Comparison of ENCODE assay signal across 13 mouse cellular contexts in genomic region chr7:133177179-133177575, GRCm38 (mm10). TPM values are rescaled to one million over a fixed set of nuclear protein-coding genes. Genes with fewer than 3 reads are reported as not detected.
DNase-seq lines count a peak whose midpoint lies in the region; ATAC-seq and TF ChIP-seq lines count a peak whose summit lies in the region.
"Had no signal": no experiment of that assay in that cellular context is flagged by ENCODE, and none has a peak within 500 bp of the region (broad histone marks: within the 10 kb centered on the region; RNA-seq: fewer than 3 reads in every experiment).

No protein-coding gene starts in this region.

- no peaks in the 10 kb centered on the region for H3K27me3 ChIP-seq in heart, embryonic 14.5 days (ENCODE audit: control insufficient read depth, insufficient read depth, low read length)
- no peaks in the 10 kb centered on the region for H3K27me3 ChIP-seq in lung, embryonic 14.5 days (ENCODE audit: insufficient read depth, low read length)
- no peaks in the 10 kb centered on the region for H3K27me3 ChIP-seq in heart, embryonic 16.5 days (ENCODE audit: control insufficient read depth, insufficient read depth, low read length)

- H3K27ac ChIP-seq in heart, embryonic 14.5 days (replicated peaks in 1 of 2; ENCODE audit: control insufficient read depth in 1 of 2, insufficient read depth in 1 of 2, low read depth in 2 of 2, low read length in 2 of 2), result peak overlapping the region; percentile 50 to 58
- peak overlapping the region; percentile 55; the same call in 1 of the 2 replicates for H3K27ac ChIP-seq in lung, embryonic 14.5 days (ENCODE audit: low read depth)
- H3K27ac ChIP-seq in heart, embryonic 16.5 days (ENCODE audit: low read length), result peak overlapping the region; percentile 52
- no peak overlapping the region for H3K27ac ChIP-seq in layer of hippocampus, adult 2 months
- H3K27ac ChIP-seq: forebrain, embryonic 10.5 days; hindbrain, embryonic 10.5 days; macrophage had no signal

- 53% methylated on average over 4 of the region's 4 CpGs for WGBS in heart, embryonic 14.5 days
- WGBS in lung, embryonic 14.5 days, result 62% methylated on average over 4 of the region's 4 CpGs
- 48% methylated on average over 4 of the region's 4 CpGs for WGBS in lung, adult 2 months
- 51% methylated on average over 4 of the region's 4 CpGs for WGBS in heart, embryonic 16.5 days

- ATAC-seq in heart, embryonic 14.5 days (ENCODE audit: insufficient number of reproducible peaks, insufficient read depth, low FRiP score, low read depth), result no peak
- ATAC-seq in lung, embryonic 14.5 days (ENCODE audit: insufficient read depth), result peak; percentile 47; the same call in 1 of the 2 replicates
- no peak for ATAC-seq in heart, embryonic 16.5 days (replicated peaks; ENCODE audit: extremely low read depth, insufficient read depth, low FRiP score)

- H3K4me2 ChIP-seq in heart, embryonic 14.5 days (ENCODE audit: low read length), result peak overlapping the region; percentile 21; the same call in 1 of the 2 replicates
- peak overlapping the region; percentile 7; the same call in 1 of the 2 replicates for H3K4me2 ChIP-seq in lung, embryonic 14.5 days
- H3K4me2 ChIP-seq in heart, embryonic 16.5 days (ENCODE audit: low read depth, low read length), result peak overlapping the region; percentile 47

- TF ChIP-seq CTCF in lung, embryonic 14.5 days (IDR thresholded peaks at IDR 0.05; ENCODE audit: low read depth), result no peak
- no peak for TF ChIP-seq CTCF in lung, adult 2 months (IDR thresholded peaks at IDR 0.05; ENCODE audit: insufficient read depth, low read length)
- TF ChIP-seq CTCF in layer of hippocampus, adult 2 months (conservative IDR thresholded peaks at IDR 0.05), result no peak

- no peak for DNase-seq in heart, adult 18-20 months
- no peak for DNase-seq in lung, embryonic 14.5 days
- no peak for DNase-seq in lung, adult 2 months
- peak; percentile 37 for DNase-seq in cerebellum, adult 9-11 months
- no peak for DNase-seq in layer of hippocampus, adult 2 months (ENCODE audit: low spot score in 2 of 2)
- DNase-seq: adrenal gland, adult 8-10 months; layer of hippocampus, adult 9-11 months; thymus, adult 2 months had no signal

- peaks cover 6 to 15% of the 10 kb centered on the region in 2 experiments for H3K4me1 ChIP-seq in heart, embryonic 14.5 days (ENCODE audit: control insufficient read depth in 2 of 2, insufficient read depth in 2 of 2, low read length in 2 of 2)
- peaks cover 10% of the 10 kb centered on the region; the same call in 1 of the 2 replicates for H3K4me1 ChIP-seq in lung, embryonic 14.5 days (ENCODE audit: insufficient read depth)
- no peaks in the 10 kb centered on the region for H3K4me1 ChIP-seq in lung, adult 2 months (ENCODE audit: control insufficient read depth, insufficient read depth, low read length)
- peaks cover 15% of the 10 kb centered on the region for H3K4me1 ChIP-seq in heart, embryonic 16.5 days (ENCODE audit: control insufficient read depth, insufficient read depth, low read length)
- H3K4me1 ChIP-seq: forebrain, embryonic 10.5 days; hindbrain, embryonic 10.5 days had no signal

- no peaks in the 10 kb centered on the region for H3K9me3 ChIP-seq in heart, embryonic 14.5 days (ENCODE audit: control insufficient read depth, low read length)
- H3K9me3 ChIP-seq in lung, embryonic 14.5 days (ENCODE audit: low read depth, low read length), result no peaks in the 10 kb centered on the region
- H3K9me3 ChIP-seq in heart, embryonic 16.5 days (replicated peaks; ENCODE audit: control insufficient read depth, low read length), result no peaks in the 10 kb centered on the region
- H3K9me3 ChIP-seq: forebrain, embryonic 10.5 days; hindbrain, embryonic 10.5 days had no signal

- no peak overlapping the region for H3K4me3 ChIP-seq in heart, embryonic 14.5 days (ENCODE audit: control insufficient read depth in 1 of 2, insufficient read depth in 1 of 2, low read depth in 1 of 2, low read length in 2 of 2)
- no peak overlapping the region for H3K4me3 ChIP-seq in lung, embryonic 14.5 days (ENCODE audit: low read depth, low read length)
- no peak overlapping the region for H3K4me3 ChIP-seq in lung, adult 2 months (replicated peaks; ENCODE audit: extremely low read depth, low read depth, low read length)
- no peak overlapping the region for H3K4me3 ChIP-seq in heart, embryonic 16.5 days (ENCODE audit: low read length)
- H3K4me3 ChIP-seq in layer of hippocampus, adult 2 months, result no peak overlapping the region
- H3K4me3 ChIP-seq: forebrain, embryonic 10.5 days; hindbrain, embryonic 10.5 days had no signal

- H3K36me3 ChIP-seq in heart, embryonic 14.5 days (ENCODE audit: control insufficient read depth, insufficient read depth, low read length), result no peaks in the 10 kb centered on the region
- H3K36me3 ChIP-seq in lung, embryonic 14.5 days (ENCODE audit: insufficient read depth), result no peaks in the 10 kb centered on the region
- no peaks in the 10 kb centered on the region for H3K36me3 ChIP-seq in heart, embryonic 16.5 days (ENCODE audit: control insufficient read depth, insufficient read depth)
- H3K36me3 ChIP-seq: forebrain, embryonic 10.5 days; hindbrain, embryonic 10.5 days had no signal

- TF ChIP-seq POLR2A in lung, adult 2 months (IDR thresholded peaks at IDR 0.05; ENCODE audit: borderline replicate concordance, extremely low read depth, low read depth, low read length), result no peak

- H3K9ac ChIP-seq in heart, embryonic 14.5 days (ENCODE audit: low read length), result no peak overlapping the region
- no peak overlapping the region for H3K9ac ChIP-seq in lung, embryonic 14.5 days
- no peak overlapping the region for H3K9ac ChIP-seq in heart, embryonic 16.5 days (ENCODE audit: low read length)

RNA-seq across cellular contexts. Expression of gene Ctbp2, which starts 53.0 kb away (rescaled TPM):
- 52.1 and 54.3 TPM in 2 replicates for polyA plus RNA-seq in heart, embryonic 14.5 days (2014; fragmentation: Nextera tagmentation; extraction: Ambion mirVana)
- total RNA-seq in heart, adult 18-20 months (2021), result 10 to 100 TPM; 24.4 to 30.6 TPM
- 124 and 128 TPM in 2 replicates for polyA plus RNA-seq in lung, embryonic 14.5 days (2014; fragmentation: Nextera tagmentation; extraction: Ambion mirVana)
- polyA plus RNA-seq in lung, adult 2 months (2012; rRNA removed), result 65.2 and 65.8 TPM in 2 replicates
- polyA plus RNA-seq in heart, embryonic 16.5 days (2015; fragmentation: Nextera tagmentation; extraction: Ambion mirVana), result 44.6 and 45.1 TPM in 2 replicates
- 10 to 100 TPM; 44.1 to 47.4 TPM for total RNA-seq in layer of hippocampus, adult 2 months (2021)

RNA-seq across cellular contexts. Expression of gene Fgfr2, which starts 54.0 kb away (rescaled TPM):
- polyA plus RNA-seq in heart, embryonic 14.5 days (2014; fragmentation: Nextera tagmentation; extraction: Ambion mirVana), result 20.5 and 22.4 TPM in 2 replicates
- 1 to 10 TPM; 1.3 to 2.6 TPM for total RNA-seq in heart, adult 18-20 months (2021)
- polyA plus RNA-seq in lung, embryonic 14.5 days (2014; fragmentation: Nextera tagmentation; extraction: Ambion mirVana), result 174 and 179 TPM in 2 replicates
- 74.1 and 114 TPM in 2 replicates for polyA plus RNA-seq in lung, adult 2 months (2012; rRNA removed)
- polyA plus RNA-seq in heart, embryonic 16.5 days (2015; fragmentation: Nextera tagmentation; extraction: Ambion mirVana), result 20.3 and 27.2 TPM in 2 replicates
- 10 to 100 TPM; 47.6 to 49.5 TPM for total RNA-seq in layer of hippocampus, adult 2 months (2021)
- polyA plus RNA-seq: macrophage had no signal
